Mouse (Mus musculus): ENCODE measurements around the gene Rmnd5b. TPM values are rescaled to one million over a fixed set of nuclear protein-coding genes. Genes with fewer than 3 reads are reported as not detected.

Rmnd5b gene
- polyA plus RNA-seq, 1 experiment from 2014 or later = 47.8 TPM

GRCm38 (mm10) chr11:51595459-51596083, 40.1 kb downstream of the Rmnd5b start:
- Histone ChIP-seq H3K9ac (ENCODE audit: low read depth, low read length) (no peak overlapping the region), H3K4me2 (no peak overlapping the region), H3K9me3 (ENCODE audit: control insufficient read depth, low read length) (no peaks in the 10 kb centered on the region), H3K36me3 (ENCODE audit: control insufficient read depth, insufficient read depth, low read length) (peaks cover 78% of the 10 kb centered on the region), H3K4me3 (ENCODE audit: low read depth, low read length) (no peak overlapping the region), H3K4me1 (replicated peaks; ENCODE audit: control insufficient read depth, insufficient read depth, low read length) (no peaks in the 10 kb centered on the region), H3K27ac (ENCODE audit: low read depth, low read length) (no peak overlapping the region), H3K27me3 (replicated peaks; ENCODE audit: control insufficient read depth, insufficient read depth, low read length) (no peaks in the 10 kb centered on the region)
- no peak for ATAC-seq (replicated peaks; ENCODE audit: low FRiP score)
- 77% methylated on average over 1 of the region's 1 CpGs for WGBS
- no peak for DNase-seq (ENCODE audit: low spot score)

GRCm38 (mm10) chr11:51594715-51595350, 40.9 kb downstream of the Rmnd5b start:
- Histone ChIP-seq H3K9me3 (ENCODE audit: control insufficient read depth, low read length) (no peaks in the 10 kb centered on the region), H3K4me3 (ENCODE audit: low read depth, low read length) (no peak overlapping the region), H3K27ac (ENCODE audit: low read depth, low read length) (no peak overlapping the region), H3K27me3 (replicated peaks; ENCODE audit: control insufficient read depth, insufficient read depth, low read length) (no peaks in the 10 kb centered on the region), H3K4me1 (replicated peaks; ENCODE audit: control insufficient read depth, insufficient read depth, low read length) (no peaks in the 10 kb centered on the region), H3K4me2 (no peak overlapping the region), H3K9ac (ENCODE audit: low read depth, low read length) (no peak overlapping the region), H3K36me3 (ENCODE audit: control insufficient read depth, insufficient read depth, low read length) (peaks cover 74% of the 10 kb centered on the region)
- WGBS = 58% methylated on average over 3 of the region's 3 CpGs
- ATAC-seq (replicated peaks; ENCODE audit: low FRiP score) = no peak
- no peak for DNase-seq (ENCODE audit: low spot score)

GRCm38 (mm10) chr11:51593849-51594248, 41.8 kb downstream of the Rmnd5b start:
- no peaks in the 10 kb centered on the region for H3K4me1 ChIP-seq (replicated peaks; ENCODE audit: control insufficient read depth, insufficient read depth, low read length)
- 88% methylated on average over 6 of the region's 6 CpGs for WGBS
- peaks cover 73% of the 10 kb centered on the region for H3K36me3 ChIP-seq (ENCODE audit: control insufficient read depth, insufficient read depth, low read length)
- H3K9me3 ChIP-seq (ENCODE audit: control insufficient read depth, low read length) = no peaks in the 10 kb centered on the region
- no peak overlapping the region for H3K9ac ChIP-seq (ENCODE audit: low read depth, low read length)
- ATAC-seq (replicated peaks; ENCODE audit: low FRiP score) (no peak), DNase-seq (ENCODE audit: low spot score) (no peak)
- H3K27me3 ChIP-seq (replicated peaks; ENCODE audit: control insufficient read depth, insufficient read depth, low read length) = no peaks in the 10 kb centered on the region
- no peak overlapping the region for H3K4me3 ChIP-seq (ENCODE audit: low read depth, low read length)
- H3K4me2 ChIP-seq = no peak overlapping the region
- no peak overlapping the region for H3K27ac ChIP-seq (ENCODE audit: low read depth, low read length)

- no peaks in the 10 kb centered on the region for H3K9me3 ChIP-seq (ENCODE audit: control insufficient read depth, low read length)
- no peak overlapping the region for H3K27ac ChIP-seq (ENCODE audit: low read depth, low read length)
- WGBS = 91% methylated on average over 4 of the region's 4 CpGs
Observed at GRCm38 (mm10) chr11:51593368-51593767, 42.3 kb downstream of the Rmnd5b start.

GRCm38 (mm10) chr11:51591915-51592314, 43.8 kb downstream of the Rmnd5b start:
- H3K9ac ChIP-seq (ENCODE audit: low read depth, low read length) = no peak overlapping the region
- H3K4me2 ChIP-seq = no peak overlapping the region
- peaks cover 1% of the 10 kb centered on the region; the same call in 1 of the 2 replicates for H3K4me1 ChIP-seq (replicated peaks; ENCODE audit: control insufficient read depth, insufficient read depth, low read length)
- 89% methylated on average over 7 of the region's 7 CpGs for WGBS
- no peak overlapping the region for H3K27ac ChIP-seq (ENCODE audit: low read depth, low read length)
- no peak for ATAC-seq (replicated peaks; ENCODE audit: low FRiP score)
- peaks cover 77% of the 10 kb centered on the region for H3K36me3 ChIP-seq (ENCODE audit: control insufficient read depth, insufficient read depth, low read length)
- no peaks in the 10 kb centered on the region for H3K27me3 ChIP-seq (replicated peaks; ENCODE audit: control insufficient read depth, insufficient read depth, low read length)
- H3K4me3 ChIP-seq (ENCODE audit: low read depth, low read length) = no peak overlapping the region
- no peaks in the 10 kb centered on the region for H3K9me3 ChIP-seq (ENCODE audit: control insufficient read depth, low read length)
- DNase-seq (ENCODE audit: low spot score) = no peak

More at GRCm38 (mm10) chr11:51593368-51593767, 42.3 kb downstream of the Rmnd5b start:
- DNase-seq (ENCODE audit: low spot score) = no peak
- Histone ChIP-seq H3K4me3 (ENCODE audit: low read depth, low read length) (no peak overlapping the region), H3K9ac (ENCODE audit: low read depth, low read length) (no peak overlapping the region), H3K4me1 (replicated peaks; ENCODE audit: control insufficient read depth, insufficient read depth, low read length) (no peaks in the 10 kb centered on the region), H3K27me3 (replicated peaks; ENCODE audit: control insufficient read depth, insufficient read depth, low read length) (no peaks in the 10 kb centered on the region), H3K36me3 (ENCODE audit: control insufficient read depth, insufficient read depth, low read length) (peaks cover 73% of the 10 kb centered on the region), H3K4me2 (no peak overlapping the region)
- ATAC-seq (replicated peaks; ENCODE audit: low FRiP score) = no peak

- DNase-seq (ENCODE audit: low spot score) = no peak
- peaks cover 81% of the 10 kb centered on the region for H3K36me3 ChIP-seq (ENCODE audit: control insufficient read depth, insufficient read depth, low read length)
- WGBS = 76% methylated on average over 7 of the region's 7 CpGs
- no peak overlapping the region for H3K9ac ChIP-seq (ENCODE audit: low read depth, low read length)
- H3K4me2 ChIP-seq = no peak overlapping the region
- H3K9me3 ChIP-seq (ENCODE audit: control insufficient read depth, low read length) = no peaks in the 10 kb centered on the region
- no peak for ATAC-seq (replicated peaks; ENCODE audit: low FRiP score)
- H3K27ac ChIP-seq (ENCODE audit: low read depth, low read length) = no peak overlapping the region
- H3K27me3 ChIP-seq (replicated peaks; ENCODE audit: control insufficient read depth, insufficient read depth, low read length) = no peaks in the 10 kb centered on the region
- no peak overlapping the region for H3K4me3 ChIP-seq (ENCODE audit: low read depth, low read length)
- H3K4me1 ChIP-seq (replicated peaks; ENCODE audit: control insufficient read depth, insufficient read depth, low read length) = peaks cover 9% of the 10 kb centered on the region
Observed at GRCm38 (mm10) chr11:51591168-51591567, 44.5 kb downstream of the Rmnd5b start.

GRCm38 (mm10) chr11:51590002-51590401, 45.7 kb downstream of the Rmnd5b start:
- Histone ChIP-seq H3K4me3 (ENCODE audit: low read depth, low read length) (no peak overlapping the region), H3K27me3 (replicated peaks; ENCODE audit: control insufficient read depth, insufficient read depth, low read length) (no peaks in the 10 kb centered on the region), H3K9ac (ENCODE audit: low read depth, low read length) (no peak overlapping the region), H3K4me1 (replicated peaks; ENCODE audit: control insufficient read depth, insufficient read depth, low read length) (peaks cover 18% of the 10 kb centered on the region), H3K27ac (ENCODE audit: low read depth, low read length) (no peak overlapping the region), H3K9me3 (ENCODE audit: control insufficient read depth, low read length) (no peaks in the 10 kb centered on the region), H3K36me3 (ENCODE audit: control insufficient read depth, insufficient read depth, low read length) (peaks cover 78% of the 10 kb centered on the region), H3K4me2 (no peak overlapping the region)
- ATAC-seq (replicated peaks; ENCODE audit: low FRiP score) = no peak
- DNase-seq (ENCODE audit: low spot score) = no peak

GRCm38 (mm10) chr11:51588833-51589232, 46.9 kb downstream of the Rmnd5b start:
- WGBS = 93% methylated on average over 3 of the region's 3 CpGs
- Histone ChIP-seq H3K4me1 (replicated peaks; ENCODE audit: control insufficient read depth, insufficient read depth, low read length) (peaks cover 21% of the 10 kb centered on the region), H3K27ac (ENCODE audit: low read depth, low read length) (no peak overlapping the region), H3K9ac (ENCODE audit: low read depth, low read length) (no peak overlapping the region), H3K27me3 (replicated peaks; ENCODE audit: control insufficient read depth, insufficient read depth, low read length) (no peaks in the 10 kb centered on the region), H3K36me3 (ENCODE audit: control insufficient read depth, insufficient read depth, low read length) (peaks cover 69% of the 10 kb centered on the region), H3K4me3 (ENCODE audit: low read depth, low read length) (no peak overlapping the region), H3K4me2 (no peak overlapping the region), H3K9me3 (ENCODE audit: control insufficient read depth, low read length) (no peaks in the 10 kb centered on the region)
- DNase-seq (ENCODE audit: low spot score) (no peak), ATAC-seq (replicated peaks; ENCODE audit: low FRiP score) (no peak)

GRCm38 (mm10) chr11:51587059-51587458, 48.6 kb downstream of the Rmnd5b start:
- no peaks in the 10 kb centered on the region for H3K27me3 ChIP-seq (replicated peaks; ENCODE audit: control insufficient read depth, insufficient read depth, low read length)
- no peaks in the 10 kb centered on the region for H3K9me3 ChIP-seq (ENCODE audit: control insufficient read depth, low read length)
- no peak overlapping the region for H3K4me2 ChIP-seq
- ATAC-seq (replicated peaks; ENCODE audit: low FRiP score) (no peak), DNase-seq (ENCODE audit: low spot score) (no peak)
- peak overlapping the region; percentile 12; the same call in 1 of the 2 replicates for H3K9ac ChIP-seq (ENCODE audit: low read depth, low read length)
- H3K4me3 ChIP-seq (ENCODE audit: low read depth, low read length) = peak overlapping the region; percentile 11; the same call in 1 of the 2 replicates
- WGBS = 89% methylated on average over 1 of the region's 1 CpGs
- peaks cover 22% of the 10 kb centered on the region for H3K4me1 ChIP-seq (replicated peaks; ENCODE audit: control insufficient read depth, insufficient read depth, low read length)
- H3K36me3 ChIP-seq (ENCODE audit: control insufficient read depth, insufficient read depth, low read length) = peaks cover 52% of the 10 kb centered on the region
- no peak overlapping the region; the same call in 1 of the 2 replicates for H3K27ac ChIP-seq (ENCODE audit: low read depth, low read length)
